Mouse (Mus musculus): ENCODE data around the gene Dgkd. TPM values are rescaled to one million over a fixed set of nuclear protein-coding genes. Genes with fewer than 3 reads are reported as not detected.

The Dgkd gene
- polyA plus RNA-seq (2021) = 47.6 TPM

GRCm38 (mm10) chr1:87852892-87853600 lies at the start of gene Dgkd:
Gene Dgkd, plus strand, starts transcription at chr1:87853287.
- no peak for TF ChIP-seq CTCF (IDR thresholded peaks at IDR 0.05)
- H3K27me3 ChIP-seq = no peaks in the 10 kb centered on the region
- in situ Hi-C loops (cut with MboI; ENCODE audit: low pct_unique_long_range_greater_than_20kb) = no loop called here
- CTCF ChIA-PET = no interaction called here
- DNase-seq (ENCODE audit: low read depth, low spot score) (no peak), ATAC-seq (peak; percentile 58)
- POLR2A ChIA-PET = no interaction called here

- H3K27me3 ChIP-seq = no peaks in the 10 kb centered on the region
- DNase-seq (ENCODE audit: low read depth, low spot score) (no peak), ATAC-seq (no peak)
- ChIA-PET CTCF (interaction anchor here (1.4 kb wide), 1 partner anchor 22 kb away, joined by 5 read pairs; no protein-coding TSS in a partner anchor), POLR2A (no interaction called here)
- in situ Hi-C loops (cut with MboI; ENCODE audit: low pct_unique_long_range_greater_than_20kb) = no loop called here
- TF ChIP-seq CTCF (IDR thresholded peaks at IDR 0.05) = no peak
Observed at GRCm38 (mm10) chr1:87803576-87803975, 49.5 kb upstream of the Dgkd start, which contains the start of gene Sag. Gene Sag, plus strand, starts transcription at chr1:87803680.

GRCm38 (mm10) chr1:87807751-87808150 lies 45.3 kb upstream of the Dgkd start:
- no peak for ATAC-seq
- POLR2A ChIA-PET = no interaction called here
- H3K27me3 ChIP-seq = no peaks in the 10 kb centered on the region
- TF ChIP-seq CTCF (IDR thresholded peaks at IDR 0.05) = no peak
- in situ Hi-C loops (cut with MboI; ENCODE audit: low pct_unique_long_range_greater_than_20kb) = no loop called here
- no peak for DNase-seq (ENCODE audit: low read depth, low spot score)
- CTCF ChIA-PET = interaction anchor here (1.1 kb wide), 1 partner anchor 12 kb away, joined by 4 read pairs; no protein-coding TSS in a partner anchor

- in situ Hi-C loops (cut with MboI; ENCODE audit: low pct_unique_long_range_greater_than_20kb) = no loop called here
- no peaks in the 10 kb centered on the region for H3K27me3 ChIP-seq
- ChIA-PET CTCF (interaction anchor here (2.0 kb wide), 1 partner anchor 111 kb away, joined by 4 read pairs; no protein-coding TSS in a partner anchor), POLR2A (interaction anchor here (0.5 kb wide), 1 partner anchor 516 kb away, joined by 3 read pairs; no protein-coding TSS in a partner anchor)
- ATAC-seq (no peak), DNase-seq (ENCODE audit: low read depth, low spot score) (no peak)
- TF ChIP-seq CTCF (IDR thresholded peaks at IDR 0.05) = no peak
Observed at GRCm38 (mm10) chr1:87811391-87811790, 41.7 kb upstream of the Dgkd start.

- POLR2A ChIA-PET = no interaction called here
- ATAC-seq (no peak), DNase-seq (ENCODE audit: low read depth, low spot score) (no peak)
- CTCF ChIA-PET = interaction anchor here (1.1 to 2.0 kb wide), 2 partner anchors 11 to 110 kb away, joined by 4 to 5 read pairs; no protein-coding TSS in a partner anchor
- TF ChIP-seq CTCF (IDR thresholded peaks at IDR 0.05) = no peak
- in situ Hi-C loops (cut with MboI; ENCODE audit: low pct_unique_long_range_greater_than_20kb) = no loop called here
- no peaks in the 10 kb centered on the region for H3K27me3 ChIP-seq
Observed at GRCm38 (mm10) chr1:87812061-87812460, 41.0 kb upstream of the Dgkd start.

- POLR2A ChIA-PET = no interaction called here
- no peak for TF ChIP-seq CTCF (IDR thresholded peaks at IDR 0.05)
- no peak for ATAC-seq
- CTCF ChIA-PET = interaction anchor here (1.1 to 2.0 kb wide), 2 partner anchors 10 to 109 kb away, joined by 4 to 5 read pairs; no protein-coding TSS in a partner anchor
- in situ Hi-C loops (cut with MboI; ENCODE audit: low pct_unique_long_range_greater_than_20kb) = no loop called here
- DNase-seq (ENCODE audit: low read depth, low spot score) = no peak
- H3K27me3 ChIP-seq = no peaks in the 10 kb centered on the region
Observed at GRCm38 (mm10) chr1:87813155-87813554, 39.9 kb upstream of the Dgkd start.

GRCm38 (mm10) chr1:87813681-87814080 lies 39.4 kb upstream of the Dgkd start:
- ATAC-seq = no peak
- CTCF ChIA-PET = interaction anchor here (2.0 kb wide), 1 partner anchor 109 kb away, joined by 4 read pairs; no protein-coding TSS in a partner anchor
- no peak for DNase-seq (ENCODE audit: low read depth, low spot score)

GRCm38 (mm10) chr1:87824420-87824995 lies 28.6 kb upstream of the Dgkd start:
- ChIA-PET POLR2A (no interaction called here), CTCF (interaction anchor here (1.9 kb wide), 1 partner anchor 12 kb away, joined by 5 read pairs; no protein-coding TSS in a partner anchor)
- in situ Hi-C loops (cut with MboI; ENCODE audit: low pct_unique_long_range_greater_than_20kb) = no loop called here
- DNase-seq (ENCODE audit: low read depth, low spot score) (no peak), ATAC-seq (no peak)
- TF ChIP-seq CTCF (IDR thresholded peaks at IDR 0.05) = no peak
- no peaks in the 10 kb centered on the region for H3K27me3 ChIP-seq

More at GRCm38 (mm10) chr1:87813681-87814080, 39.4 kb upstream of the Dgkd start:
- H3K27me3 ChIP-seq = no peaks in the 10 kb centered on the region
- TF ChIP-seq CTCF (IDR thresholded peaks at IDR 0.05) = no peak
- POLR2A ChIA-PET = no interaction called here
- in situ Hi-C loops (cut with MboI; ENCODE audit: low pct_unique_long_range_greater_than_20kb) = no loop called here

GRCm38 (mm10) chr1:87825281-87825680 lies 27.8 kb upstream of the Dgkd start:
- in situ Hi-C loops (cut with MboI; ENCODE audit: low pct_unique_long_range_greater_than_20kb) = loop anchor here (5.0 to 25.0 kb wide), 2 partner anchors 102 to 462 kb away; partner anchors contain the start of genes Hjurp and Trpm8
- H3K27me3 ChIP-seq = no peaks in the 10 kb centered on the region
- no peak for TF ChIP-seq CTCF (IDR thresholded peaks at IDR 0.05)
- DNase-seq (ENCODE audit: low read depth, low spot score) = no peak
- POLR2A ChIA-PET = no interaction called here
- CTCF ChIA-PET = interaction anchor here (0.8 to 2.4 kb wide), 7 partner anchors 9 to 112 kb away, joined by 3 to 11 read pairs (median 3); partner anchors contain the start of gene Sag
- no peak for ATAC-seq

- no peak for ATAC-seq
- in situ Hi-C loops (cut with MboI; ENCODE audit: low pct_unique_long_range_greater_than_20kb) = loop anchor here (5.0 to 25.0 kb wide), 2 partner anchors 101 to 461 kb away; partner anchors contain the start of genes Hjurp and Trpm8
- ChIA-PET POLR2A (no interaction called here), CTCF (interaction anchor here (0.8 to 2.4 kb wide), 7 partner anchors 8 to 111 kb away, joined by 3 to 11 read pairs (median 3); partner anchors contain the start of gene Sag)
- TF ChIP-seq CTCF (IDR thresholded peaks at IDR 0.05) = no peak
- DNase-seq (ENCODE audit: low read depth, low spot score) = no peak
- H3K27me3 ChIP-seq = no peaks in the 10 kb centered on the region
Observed at GRCm38 (mm10) chr1:87825991-87826390, 27.1 kb upstream of the Dgkd start.
